Mouse (Mus musculus) stomach, embryonic 16.5 days (tissue): Measurements from ENCODE around the gene Lrig2. TPM values are rescaled to one million over a fixed set of nuclear protein-coding genes. Genes with fewer than 3 reads are reported as not detected.

Experiments used
- ATAC-seq: fragments of 200-750 bp; cut with Nextera tagmentation; 2 replicates; pipeline ENCODE4 v1.8.0; 2017; ENCODE audit warnings: moderate number of reproducible peaks, moderate TSS enrichment; ENCODE audit not compliant: insufficient read depth, low FRiP score
- H3K27ac ChIP-seq: fragments of 300-500 bp; sonication (generic); 2 replicates; pipeline ENCODE4 v1.5.1; 2014; ENCODE audit warnings: low read length
- H3K27me3 ChIP-seq: fragments of 300-500 bp; sonication (generic); 2 replicates; pipeline ENCODE4 v1.6.1; 2014; ENCODE audit warnings: low read length, control low read depth, mixed read lengths; ENCODE audit not compliant: control insufficient read depth, insufficient read depth
- H3K36me3 ChIP-seq: fragments of 300-500 bp; sonication (generic); 2 replicates; pipeline ENCODE4 v1.6.1; 2014; ENCODE audit warnings: low read length; ENCODE audit not compliant: control insufficient read depth, insufficient read depth
- H3K4me1 ChIP-seq: fragments of 300-500 bp; sonication (generic); 2 replicates; pipeline ENCODE4 v1.6.1; 2014; ENCODE audit warnings: low read length, control low read depth, mixed read lengths; ENCODE audit not compliant: control insufficient read depth, insufficient read depth
- H3K4me2 ChIP-seq: fragments of 300-500 bp; sonication (generic); 2 replicates; pipeline ENCODE4 v1.6.1; 2014; ENCODE audit warnings: low read depth, low read length, mixed read lengths
- H3K4me3 ChIP-seq: fragments of 300-500 bp; sonication (generic); replicated peaks from 2 replicates; pipeline ENCODE4 v1.5.1; 2014; ENCODE audit warnings: mild to moderate bottlenecking, low read length
- H3K9ac ChIP-seq: fragments of 300-500 bp; sonication (generic); 2 replicates; pipeline ENCODE4 v1.6.1; 2014; ENCODE audit warnings: low read length
- H3K9me3 ChIP-seq: fragments of 300-500 bp; sonication (generic); replicated peaks from 2 replicates; pipeline ENCODE4 v1.6.1; 2016; ENCODE audit warnings: low read length, control low read depth; ENCODE audit not compliant: control insufficient read depth
- WGBS: fragments of 180-500 bp; shearing (Covaris S2); extraction: QIAGEN DNeasy Blood & Tissue Kit; methylation state at CpG from one replicate; pipeline ENCODE4 v1.1.7; 2014; 5-methylcytosine and 5-hydroxymethylcytosine counted together
- polyA plus RNA-seq: library from polyadenylated mRNA; unstranded; fragments of >200 nt; fragmentation: Nextera tagmentation; extraction: Ambion mirVana; gene quantifications from 2 replicates; pipeline ENCODE4 v1.2.1, GENCODE M21; 2015

The Lrig2 gene
- polyA plus RNA-seq, 1 experiment from 2014 or later = 13.7 TPM

DNA sequence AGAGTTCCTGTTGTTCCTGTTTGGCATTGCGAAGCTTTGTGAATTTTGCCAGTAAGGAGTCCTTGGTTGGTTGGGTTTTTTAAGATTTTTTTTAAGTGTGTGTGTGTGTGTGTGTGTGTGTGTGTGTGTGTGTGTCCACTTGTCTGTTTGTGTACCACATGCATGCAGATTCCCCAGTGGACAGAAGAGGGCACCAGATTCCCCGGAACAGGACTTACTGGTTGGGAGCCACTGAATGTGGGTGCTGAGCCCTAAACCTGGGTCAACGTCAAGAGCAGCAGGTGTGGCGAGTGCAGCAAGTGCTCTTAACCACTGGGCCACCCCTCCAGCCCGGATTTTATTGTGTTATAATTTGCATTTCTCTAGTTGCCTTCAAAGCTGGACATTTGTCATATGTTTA is 5.4 kb upstream of the Lrig2 start:
- no peak overlapping the region for H3K9ac ChIP-seq
- H3K4me1 ChIP-seq = no peaks in the 10 kb centered on the region
- H3K9me3 ChIP-seq = no peaks in the 10 kb centered on the region
- H3K4me2 ChIP-seq = no peak overlapping the region
- no peaks in the 10 kb centered on the region for H3K36me3 ChIP-seq
- no peak overlapping the region for H3K4me3 ChIP-seq
- H3K27ac ChIP-seq = no peak overlapping the region
- 85% methylated on average over 5 of the region's 5 CpGs for WGBS
- no peaks in the 10 kb centered on the region for H3K27me3 ChIP-seq
- no peak for ATAC-seq

DNA sequence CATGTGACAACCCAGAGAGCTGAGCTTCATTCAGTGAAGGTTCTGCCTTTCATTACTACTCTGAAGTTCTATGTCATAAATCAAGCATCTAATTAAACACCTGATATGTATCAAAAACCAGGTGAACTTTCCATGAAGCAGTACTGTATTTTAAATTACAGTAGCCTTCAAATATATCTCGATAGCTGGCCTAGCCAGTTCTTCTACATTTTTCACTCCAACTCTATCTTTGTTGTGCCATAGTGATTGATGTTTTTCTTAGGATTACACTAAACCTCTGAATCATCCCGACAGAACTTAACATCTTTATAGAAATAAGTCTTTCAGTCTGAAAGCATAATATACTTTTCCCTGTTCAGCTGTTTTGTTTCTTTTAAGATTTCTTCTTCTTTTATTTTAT is 2.8 kb upstream of the Lrig2 start:
- no peaks in the 10 kb centered on the region; the same call in 1 of the 2 replicates for H3K4me1 ChIP-seq
- no peaks in the 10 kb centered on the region for H3K9me3 ChIP-seq
- no peaks in the 10 kb centered on the region for H3K36me3 ChIP-seq
- no peak overlapping the region for H3K9ac ChIP-seq
- H3K27me3 ChIP-seq = no peaks in the 10 kb centered on the region
- H3K4me3 ChIP-seq = no peak overlapping the region
- WGBS = 58% methylated on average over 2 of the region's 2 CpGs
- no peak overlapping the region for H3K4me2 ChIP-seq
- H3K27ac ChIP-seq = peak overlapping the region; percentile 74
- ATAC-seq = no peak

DNA sequence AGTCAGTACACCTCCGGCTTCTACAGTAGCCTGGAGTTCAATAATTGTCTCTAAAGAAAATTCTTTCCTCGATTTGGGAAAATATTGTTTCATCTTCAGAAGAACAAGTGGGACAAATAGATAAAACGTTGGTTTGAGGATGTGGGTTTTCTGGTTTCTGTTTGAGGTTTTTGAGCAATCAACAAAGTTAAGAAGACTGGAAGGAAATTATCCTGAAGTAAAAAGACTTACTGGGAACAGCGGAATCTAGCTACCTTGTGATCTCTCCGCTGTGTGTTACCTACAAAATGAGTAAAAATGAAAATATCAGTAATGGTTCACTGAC is 668 bp upstream of the Lrig2 start:
- Histone ChIP-seq H3K9me3 (no peaks in the 10 kb centered on the region), H3K4me1 (peaks cover 3% of the 10 kb centered on the region; the same call in 1 of the 2 replicates), H3K4me3 (peak overlapping the region; percentile 77), H3K9ac (peak overlapping the region; percentile 78), H3K27me3 (no peaks in the 10 kb centered on the region), H3K27ac (peak overlapping the region; percentile 93), H3K4me2 (peak overlapping the region; percentile 61), H3K36me3 (no peaks in the 10 kb centered on the region)
- no peak for ATAC-seq
- 23% methylated on average over 5 of the region's 5 CpGs for WGBS

DNA sequence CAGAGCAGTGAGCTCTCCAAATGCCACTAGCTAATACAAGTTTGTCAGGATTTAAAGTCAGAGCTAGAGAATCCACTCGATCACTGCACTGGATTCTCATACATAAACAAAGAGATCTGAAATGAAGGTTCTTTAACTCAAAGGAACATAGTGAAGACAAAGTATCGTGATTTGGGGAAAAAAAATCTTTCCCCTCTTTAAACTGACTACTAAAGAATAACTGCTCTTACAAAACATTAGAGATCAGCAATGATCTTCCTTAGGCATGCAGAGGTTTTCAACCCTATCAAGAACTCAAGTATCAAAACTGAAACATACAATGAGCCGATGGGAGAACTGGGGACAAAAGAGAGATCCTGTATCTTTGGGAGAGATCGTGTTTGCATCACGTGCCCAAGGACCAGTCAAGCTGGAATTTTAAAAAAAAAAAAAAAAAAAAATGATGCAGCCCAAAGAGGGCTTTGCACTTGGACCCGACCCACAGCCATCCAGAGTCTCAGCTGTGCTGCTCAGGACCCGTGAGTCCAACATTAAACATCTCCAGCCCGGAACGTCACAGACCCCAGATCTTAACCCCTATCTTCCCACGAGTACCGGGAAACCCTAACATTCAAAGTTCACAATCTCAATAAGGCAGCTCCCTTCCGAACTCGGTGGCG is 818 bp downstream of the Lrig2 start:
- peak; percentile 19; the same call in 1 of the 2 replicates for ATAC-seq
- 0% methylated on average over 14 of the region's 14 CpGs for WGBS

DNA sequence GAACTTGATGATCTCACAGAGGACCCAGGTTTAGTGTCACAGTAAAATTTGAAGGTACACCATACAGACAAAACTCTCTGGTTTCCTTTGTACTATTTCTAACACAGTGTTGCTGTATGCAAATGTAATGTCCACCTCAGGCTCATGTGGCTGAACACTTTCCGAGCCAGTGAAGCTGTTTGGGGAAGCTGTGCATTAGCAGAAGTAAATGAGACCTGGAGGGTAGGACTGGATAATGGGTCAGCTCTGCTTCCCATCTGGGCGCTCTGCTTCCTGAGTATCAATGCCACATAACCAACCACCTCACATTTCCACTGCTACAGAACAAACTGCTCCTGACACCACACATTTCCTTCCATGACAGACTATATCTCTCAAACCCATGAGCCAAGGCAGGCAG is 10.1 kb downstream of the Lrig2 start:
- no peak for ATAC-seq
- Histone ChIP-seq H3K27ac (no peak overlapping the region), H3K27me3 (no peaks in the 10 kb centered on the region), H3K9ac (no peak overlapping the region), H3K9me3 (no peaks in the 10 kb centered on the region), H3K4me1 (0 out of 2 replicates have a peak, but pooled peaks cover 3% of the 10 kb centered on the region), H3K4me2 (no peak overlapping the region), H3K36me3 (no peaks in the 10 kb centered on the region), H3K4me3 (no peak overlapping the region)
- WGBS = 79% methylated on average over 2 of the region's 2 CpGs

More for the DNA sequence above, 818 bp downstream of the Lrig2 start:
- Histone ChIP-seq H3K4me3 (peak overlapping the region; percentile 77), H3K4me1 (peaks cover 3% of the 10 kb centered on the region; the same call in 1 of the 2 replicates), H3K9me3 (no peaks in the 10 kb centered on the region), H3K27ac (peak overlapping the region; percentile 88), H3K4me2 (peak overlapping the region; percentile 56), H3K9ac (peak overlapping the region; percentile 89), H3K27me3 (no peaks in the 10 kb centered on the region), H3K36me3 (no peaks in the 10 kb centered on the region)

DNA sequence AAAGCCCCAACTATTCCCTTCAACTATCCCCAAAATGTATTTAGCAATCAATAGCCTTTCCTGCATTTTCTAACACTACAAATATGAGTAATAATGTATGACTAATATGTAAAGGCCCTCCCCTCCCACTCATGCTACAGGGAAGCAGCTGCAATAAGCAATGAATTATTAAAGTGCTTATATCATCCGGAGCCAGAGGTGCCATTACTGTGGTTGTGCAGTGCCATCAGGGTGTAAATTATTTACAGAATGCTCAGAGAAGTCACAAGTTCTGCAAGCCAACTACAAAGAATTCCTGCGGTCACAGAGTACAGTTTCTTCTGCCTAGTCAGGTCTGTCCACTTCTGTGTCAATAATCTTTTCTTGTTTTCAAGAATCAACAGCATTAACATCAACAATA is 10.8 kb downstream of the Lrig2 start:
- Histone ChIP-seq H3K4me3 (no peak overlapping the region), H3K36me3 (no peaks in the 10 kb centered on the region), H3K27ac (no peak overlapping the region), H3K9me3 (no peaks in the 10 kb centered on the region), H3K27me3 (no peaks in the 10 kb centered on the region), H3K4me2 (no peak overlapping the region), H3K9ac (no peak overlapping the region), H3K4me1 (0 out of 2 replicates have a peak, but pooled peaks cover 3% of the 10 kb centered on the region)
- WGBS = 59% methylated on average over 2 of the region's 2 CpGs
- no peak for ATAC-seq

DNA sequence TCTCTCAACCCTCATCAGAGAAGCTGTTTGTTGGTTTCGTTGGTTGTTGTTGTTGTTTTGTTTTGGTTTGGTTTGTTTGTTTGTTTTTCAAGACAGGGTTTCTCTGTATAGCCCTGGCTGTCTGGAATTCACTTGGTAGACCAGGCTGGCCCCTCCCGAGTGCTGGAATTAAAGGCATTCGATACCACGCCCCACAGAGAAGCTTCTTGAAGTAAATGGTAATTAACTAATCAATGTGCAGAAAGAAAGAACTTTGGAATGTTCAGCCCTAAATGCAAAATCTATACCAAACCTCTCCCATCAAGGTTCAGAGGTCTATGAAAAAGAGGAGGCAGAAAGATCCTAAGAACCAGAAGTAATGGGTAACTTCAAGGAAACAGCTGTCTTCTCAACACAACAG is 15.5 kb downstream of the Lrig2 start:
- 94% methylated on average over 4 of the region's 4 CpGs for WGBS
- H3K9me3 ChIP-seq = no peaks in the 10 kb centered on the region
- ATAC-seq = no peak
- no peak overlapping the region for H3K4me2 ChIP-seq
- H3K27ac ChIP-seq = no peak overlapping the region
- H3K27me3 ChIP-seq = no peaks in the 10 kb centered on the region
- H3K9ac ChIP-seq = no peak overlapping the region
- H3K36me3 ChIP-seq = no peaks in the 10 kb centered on the region
- H3K4me1 ChIP-seq = 0 out of 2 replicates have a peak, but pooled peaks cover 3% of the 10 kb centered on the region
- H3K4me3 ChIP-seq = no peak overlapping the region

DNA sequence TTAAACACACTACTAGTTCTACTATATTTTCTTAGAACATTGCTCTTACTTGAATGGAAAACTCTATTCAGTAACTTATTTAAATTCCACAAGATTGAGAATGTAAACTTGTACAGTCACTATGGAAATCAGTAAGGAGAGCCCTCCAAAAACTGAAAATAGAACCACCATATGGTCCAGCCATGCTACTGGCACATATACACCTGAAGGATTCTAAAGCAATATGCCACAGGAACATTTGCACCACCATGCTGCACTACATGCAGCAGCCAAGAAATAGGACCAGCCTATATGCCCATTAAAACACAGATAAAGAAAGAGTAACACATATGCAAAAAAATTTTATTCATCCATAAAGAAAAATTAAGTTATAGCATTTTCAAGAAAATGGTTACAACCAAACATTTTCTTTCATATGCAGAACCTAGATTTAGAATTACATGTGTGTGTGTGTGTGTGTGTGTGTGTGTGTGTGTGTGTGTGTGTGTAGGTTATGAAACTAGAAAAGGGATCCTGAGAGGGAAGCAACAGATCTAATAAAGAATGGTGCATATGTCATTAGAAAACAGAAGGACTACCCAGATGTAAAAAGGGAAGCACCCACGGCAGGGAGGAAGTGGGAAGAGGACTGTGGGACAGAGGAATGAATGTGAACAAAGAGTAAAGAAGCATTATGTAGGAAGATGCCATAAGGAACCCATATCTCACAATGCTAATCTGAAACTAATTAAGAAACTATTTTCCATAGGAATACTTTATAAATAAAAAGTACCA is 30.6 kb downstream of the Lrig2 start:
- Histone ChIP-seq H3K4me3 (no peak overlapping the region), H3K9me3 (no peaks in the 10 kb centered on the region), H3K36me3 (peaks cover 4% of the 10 kb centered on the region; the same call in 1 of the 2 replicates), H3K4me1 (no peaks in the 10 kb centered on the region), H3K27me3 (no peaks in the 10 kb centered on the region), H3K9ac (no peak overlapping the region), H3K27ac (no peak overlapping the region), H3K4me2 (no peak overlapping the region)
- no peak for ATAC-seq
- 59% methylated on average over 1 of the region's 1 CpGs for WGBS

DNA sequence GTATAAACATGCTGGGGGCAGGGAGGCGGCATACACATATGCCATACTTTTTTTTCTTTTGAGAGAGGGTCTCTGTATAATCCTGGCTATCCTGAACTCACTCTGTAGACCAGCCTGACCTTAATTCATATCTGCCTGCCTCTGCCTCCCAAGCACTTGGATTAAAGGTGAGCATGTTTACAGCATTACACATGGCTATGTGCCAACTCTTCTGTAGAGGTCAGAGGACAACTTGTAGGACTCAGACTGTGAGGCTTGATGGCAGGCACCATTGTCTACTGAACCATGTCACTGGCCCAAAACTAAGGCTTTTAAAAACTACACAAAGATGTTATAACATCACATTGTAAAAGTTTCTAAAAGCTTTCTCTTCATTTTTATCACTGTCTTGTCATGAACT is 33.7 kb downstream of the Lrig2 start:
- H3K27me3 ChIP-seq = no peaks in the 10 kb centered on the region
- WGBS = 93% methylated on average over 1 of the region's 1 CpGs
- H3K4me2 ChIP-seq = no peak overlapping the region
- no peak for ATAC-seq
- H3K27ac ChIP-seq = no peak overlapping the region
- H3K4me1 ChIP-seq = no peaks in the 10 kb centered on the region
- H3K36me3 ChIP-seq = peaks cover 8% of the 10 kb centered on the region; the same call in 1 of the 2 replicates
- no peaks in the 10 kb centered on the region for H3K9me3 ChIP-seq
- H3K4me3 ChIP-seq = no peak overlapping the region
- H3K9ac ChIP-seq = no peak overlapping the region
